Mouse (Mus musculus): Measurements from ENCODE around the gene Nmrk2. TPM values are rescaled to one million over a fixed set of nuclear protein-coding genes. Genes with fewer than 3 reads are reported as not detected.
A peak's percentile ranks its signal among the peaks of the same experiment; 100 is the strongest.
"Not testable (repeated sequence)": the region's sequence is repeated elsewhere in the genome, so short reads cannot be mapped to it uniquely, and the experiment has no call there.

The Nmrk2 gene
- polyA plus RNA-seq, 1 experiment: 0.59 TPM

DNA sequence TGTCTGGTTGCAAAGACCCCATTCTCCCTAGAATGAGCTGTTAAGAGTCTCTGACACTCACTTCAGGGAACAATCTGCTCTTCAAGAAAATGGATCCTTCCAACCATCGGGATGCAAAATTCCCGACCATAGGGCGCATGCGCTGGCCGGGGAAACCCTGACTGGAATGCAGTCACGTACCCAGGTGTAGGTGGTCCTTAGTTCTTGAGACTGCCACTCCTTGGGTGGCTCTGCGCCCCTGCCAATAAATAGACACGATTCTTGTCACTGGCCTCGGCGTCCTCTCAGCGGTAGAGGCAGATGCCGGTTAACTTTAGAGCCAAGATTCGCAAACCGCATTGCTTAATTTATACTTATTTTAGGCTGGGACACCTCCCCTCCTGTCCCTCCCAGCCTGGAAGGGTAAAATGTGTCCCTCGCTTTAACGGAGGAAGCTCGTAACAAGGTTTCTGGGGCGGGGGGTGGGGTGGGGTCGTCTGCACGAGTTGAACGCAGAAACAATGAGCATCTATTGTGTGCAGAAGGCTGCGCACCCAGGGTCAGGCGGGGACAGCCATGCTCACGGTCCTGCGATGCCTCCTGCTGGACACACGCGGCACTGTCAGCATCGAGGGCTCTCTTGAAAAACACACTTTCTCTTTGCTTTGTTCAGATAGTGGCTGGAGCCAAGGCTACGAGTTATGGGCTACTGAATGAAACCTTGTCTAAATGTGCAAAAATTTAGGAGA, 27.1 kb downstream of the Nmrk2 start:
- Histone ChIP-seq H3K4me1 (ENCODE audit: control insufficient read depth, insufficient read depth, low read length) (peaks cover 21% of the 10 kb centered on the region), H3K4me3 (replicated peaks; ENCODE audit: extremely low read depth, low read depth, low read length) (peak overlapping the region; percentile 47)
- peak; percentile 88 for DNase-seq
- 6% methylated on average over 29 of the region's 29 CpGs for WGBS
- peak; percentile 100 for TF ChIP-seq CTCF (IDR thresholded peaks at IDR 0.05; ENCODE audit: insufficient read depth, low read length)
- TF ChIP-seq POLR2A (IDR thresholded peaks at IDR 0.05; ENCODE audit: borderline replicate concordance, extremely low read depth, low read depth, low read length): peak; percentile 41; the same call in 1 of the 2 replicates

GRCm38 (mm10) chr10:81173132-81173531, 28.7 kb downstream of the Nmrk2 start:
- peaks cover 19% of the 10 kb centered on the region for H3K4me1 ChIP-seq (ENCODE audit: control insufficient read depth, insufficient read depth, low read length)
- peak overlapping the region; percentile 42 for H3K4me3 ChIP-seq (replicated peaks; ENCODE audit: extremely low read depth, low read depth, low read length)
- WGBS: 13% methylated on average over 21 of the region's 21 CpGs
- DNase-seq: peak; percentile 78
- peak; percentile 84 for TF ChIP-seq CTCF (IDR thresholded peaks at IDR 0.05; ENCODE audit: insufficient read depth, low read length)
- peak; percentile 77; the same call in 1 of the 2 replicates for TF ChIP-seq POLR2A (IDR thresholded peaks at IDR 0.05; ENCODE audit: borderline replicate concordance, extremely low read depth, low read depth, low read length)

DNA sequence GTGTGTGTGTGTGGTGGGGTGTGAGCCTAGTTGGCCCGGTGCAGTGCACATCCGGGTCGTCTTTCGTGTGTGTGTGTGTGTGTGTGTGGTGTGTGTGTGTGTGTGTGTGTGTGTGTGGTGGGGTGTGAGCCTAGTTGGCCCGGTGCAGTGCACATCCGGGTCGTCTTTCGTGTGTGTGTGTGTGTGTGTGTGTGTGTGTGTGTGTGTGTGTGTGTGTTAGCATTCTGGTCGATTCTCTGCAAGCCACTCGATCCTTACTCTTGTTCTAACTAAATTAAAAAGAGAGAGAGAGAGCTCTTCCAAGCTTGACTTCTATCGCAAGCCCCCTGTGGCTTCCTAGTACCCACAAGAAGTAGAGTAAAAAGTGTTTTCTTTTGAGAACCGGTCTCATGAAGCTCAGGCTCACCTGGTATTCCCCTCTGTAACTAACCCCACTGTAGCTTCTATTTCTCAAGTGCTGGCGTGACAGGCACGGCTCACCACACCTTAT, 32.4 kb downstream of the Nmrk2 start:
- H3K4me1 ChIP-seq (ENCODE audit: control insufficient read depth, insufficient read depth, low read length): peaks cover 15% of the 10 kb centered on the region
- WGBS: 8% methylated on average over 14 of the region's 14 CpGs
- H3K4me3 ChIP-seq (replicated peaks; ENCODE audit: extremely low read depth, low read depth, low read length); DNase-seq: not testable (repeated sequence)

DNA sequence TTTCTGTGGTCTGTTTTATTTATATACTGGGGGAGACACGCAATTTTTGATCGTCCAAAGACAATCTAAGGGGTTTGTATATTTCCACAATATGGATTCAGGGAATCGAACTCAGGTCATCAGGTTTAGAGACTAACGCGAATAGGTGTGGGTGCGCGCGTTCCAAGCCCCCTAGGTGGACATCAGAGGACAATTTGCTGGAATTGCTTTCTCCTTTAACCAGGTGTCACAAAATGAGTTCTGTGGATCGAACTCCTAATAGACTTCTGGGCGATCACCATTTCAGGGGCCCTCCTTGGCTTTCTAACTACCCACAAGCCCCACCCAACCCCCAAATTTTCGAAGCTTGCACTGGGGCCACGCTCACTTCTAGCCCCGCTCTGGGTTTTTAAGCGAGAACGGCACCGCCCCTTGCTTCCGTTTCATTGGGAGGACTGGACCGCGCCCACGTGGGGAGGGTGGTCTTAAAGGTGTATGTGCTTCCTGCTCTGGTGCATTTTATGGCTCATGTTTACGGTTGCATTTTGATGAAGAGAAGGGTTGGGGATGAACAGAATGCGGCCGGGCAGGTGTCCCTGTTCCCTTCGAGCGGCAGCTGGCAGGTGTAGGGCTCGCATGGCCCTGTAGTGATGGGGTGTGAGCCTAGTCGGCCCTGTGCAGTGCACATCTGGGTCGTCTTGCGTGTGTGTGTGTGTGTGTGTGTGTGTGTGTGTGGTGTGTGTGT, 33.2 kb downstream of the Nmrk2 start:
- peaks cover 14% of the 10 kb centered on the region for H3K4me1 ChIP-seq (ENCODE audit: control insufficient read depth, insufficient read depth, low read length)
- H3K4me3 ChIP-seq (replicated peaks; ENCODE audit: extremely low read depth, low read depth, low read length): peak overlapping the region; percentile 88
- TF ChIP-seq CTCF (IDR thresholded peaks at IDR 0.05; ENCODE audit: insufficient read depth, low read length): no peak
- TF ChIP-seq POLR2A (IDR thresholded peaks at IDR 0.05; ENCODE audit: borderline replicate concordance, extremely low read depth, low read depth, low read length): peak; percentile 35; the same call in 1 of the 2 replicates
- under 1% methylated on average over 29 of the region's 29 CpGs for whole genome bisulfite sequencing
- DNase-seq: peak; percentile 83

- no peak for TF ChIP-seq CTCF (IDR thresholded peaks at IDR 0.05; ENCODE audit: insufficient read depth, low read length)
- TF ChIP-seq POLR2A (IDR thresholded peaks at IDR 0.05; ENCODE audit: borderline replicate concordance, extremely low read depth, low read depth, low read length): no peak
- DNase-seq: no peak
- H3K4me3 ChIP-seq (replicated peaks; ENCODE audit: extremely low read depth, low read depth, low read length): peak overlapping the region; percentile 53
- H3K4me1 ChIP-seq (ENCODE audit: control insufficient read depth, insufficient read depth, low read length): peaks cover 14% of the 10 kb centered on the region
- WGBS: 11% methylated on average over 5 of the region's 5 CpGs
These were observed 33.8 kb downstream of the Nmrk2 start for GRCm38 (mm10) chr10:81168087-81168431.

DNA sequence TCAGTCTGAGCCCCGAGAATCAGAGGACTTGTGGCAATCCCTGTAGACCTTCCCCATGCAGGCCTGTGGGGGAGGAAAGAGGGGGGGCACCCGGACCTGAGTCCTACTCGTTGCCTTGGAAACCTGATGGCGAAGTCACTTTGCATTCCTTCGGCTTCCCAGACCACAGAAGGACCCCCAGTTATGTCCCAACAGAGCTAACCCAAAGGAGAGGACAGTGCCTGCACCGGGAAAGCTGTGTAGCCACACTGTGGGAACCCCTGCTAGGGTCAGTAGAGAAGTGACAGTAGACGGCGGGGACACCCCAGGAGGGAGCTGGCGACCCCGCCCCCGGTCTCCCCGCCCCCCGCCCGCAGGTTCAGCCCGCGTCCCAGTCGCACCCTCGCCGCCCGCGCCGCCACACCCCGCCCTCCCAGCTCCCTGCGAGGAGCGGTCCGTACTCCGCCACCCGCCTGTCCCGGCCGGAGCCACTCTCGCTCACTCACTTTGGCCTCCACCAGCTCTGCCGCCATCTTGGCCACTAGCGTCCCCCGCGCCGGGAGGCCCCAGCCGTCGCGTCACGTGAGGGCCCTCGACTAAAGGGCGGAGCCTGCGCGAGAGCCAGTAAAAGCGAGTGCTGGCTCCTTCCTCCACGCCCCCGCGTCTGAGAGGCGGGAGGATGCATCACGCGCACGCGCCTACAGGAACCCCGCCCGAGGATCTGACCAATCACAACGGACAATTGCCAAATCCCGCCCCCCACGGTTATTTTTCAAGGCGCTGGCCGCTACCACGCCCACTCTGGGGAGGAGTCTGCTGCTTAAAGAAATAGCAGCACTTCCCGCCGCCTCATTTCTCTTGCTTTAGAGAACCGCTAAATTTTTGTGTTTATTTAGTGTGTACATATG, 34.4 kb downstream of the Nmrk2 start, which contains the start of gene Pias4:
Pias4 (minus strand) TSS at position 724 of the 887 bp plus-strand sequence.
- no peak for TF ChIP-seq CTCF (IDR thresholded peaks at IDR 0.05; ENCODE audit: insufficient read depth, low read length)
- peak; percentile 94 for TF ChIP-seq POLR2A (IDR thresholded peaks at IDR 0.05; ENCODE audit: borderline replicate concordance, extremely low read depth, low read depth, low read length)
- Histone ChIP-seq H3K4me1 (ENCODE audit: control insufficient read depth, insufficient read depth, low read length) (peaks cover 11% of the 10 kb centered on the region), H3K4me3 (replicated peaks; ENCODE audit: extremely low read depth, low read depth, low read length) (peak within 1 kb of the TSS; percentile 88)
- under 1% methylated on average over 51 of the region's 64 CpGs for WGBS
- peak; percentile 100 for DNase-seq

DNA sequence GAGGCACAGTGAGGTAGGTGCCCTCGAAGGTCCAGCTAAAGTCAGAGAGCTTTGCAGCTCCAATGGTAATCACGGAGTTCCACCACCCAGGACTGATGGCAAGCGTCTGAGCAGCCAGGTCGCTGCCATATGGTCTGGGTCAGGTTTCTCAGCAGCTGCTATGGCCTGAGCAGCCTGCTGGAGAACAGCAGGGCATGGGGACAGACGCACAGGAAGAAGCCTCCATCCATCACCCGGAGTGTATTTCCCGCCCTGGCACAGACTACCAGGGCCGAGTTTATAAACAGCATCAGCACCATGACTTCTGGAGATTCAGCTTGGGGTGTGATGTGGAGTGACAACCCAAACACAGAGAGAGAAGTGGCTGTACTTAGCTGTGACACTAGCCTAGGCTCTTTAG, 36.7 kb downstream of the Nmrk2 start:
- TF ChIP-seq CTCF (IDR thresholded peaks at IDR 0.05; ENCODE audit: insufficient read depth, low read length) (no peak), POLR2A (IDR thresholded peaks at IDR 0.05; ENCODE audit: borderline replicate concordance, extremely low read depth, low read depth, low read length) (no peak)
- 54% methylated on average over 8 of the region's 8 CpGs for WGBS
- Histone ChIP-seq H3K4me3 (replicated peaks; ENCODE audit: extremely low read depth, low read depth, low read length) (no peak overlapping the region), H3K4me1 (ENCODE audit: control insufficient read depth, insufficient read depth, low read length) (peaks cover 14% of the 10 kb centered on the region)
- DNase-seq: no peak

DNA sequence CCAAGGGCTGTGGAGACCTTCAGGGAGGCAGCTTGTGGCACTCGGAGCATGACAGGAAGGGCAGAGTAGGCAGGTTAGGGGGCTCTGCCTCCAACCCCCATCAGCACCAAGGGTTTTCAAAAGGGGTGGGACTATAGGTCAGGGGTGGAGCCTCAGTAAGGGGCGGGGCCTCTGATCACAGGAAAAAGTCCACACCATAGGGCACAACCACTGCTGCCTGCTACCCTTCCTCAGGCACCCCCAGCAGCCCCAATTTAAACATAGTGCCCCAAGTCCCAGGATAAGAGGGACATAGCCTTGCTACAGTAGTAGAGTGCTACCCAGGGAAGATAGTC, 39.6 kb downstream of the Nmrk2 start:
- no peak overlapping the region for H3K4me3 ChIP-seq (replicated peaks; ENCODE audit: extremely low read depth, low read depth, low read length)
- no peak for DNase-seq
- 66% methylated on average over 2 of the region's 2 CpGs for WGBS
- TF ChIP-seq POLR2A (IDR thresholded peaks at IDR 0.05; ENCODE audit: borderline replicate concordance, extremely low read depth, low read depth, low read length): no peak
- TF ChIP-seq CTCF (IDR thresholded peaks at IDR 0.05; ENCODE audit: insufficient read depth, low read length): no peak
- H3K4me1 ChIP-seq (ENCODE audit: control insufficient read depth, insufficient read depth, low read length): peaks cover 14% of the 10 kb centered on the region

Data from lung, adult 2 months (tissue).